Comparison of ENCODE assay signal across 11 mouse cellular contexts in the genomic region with DNA sequence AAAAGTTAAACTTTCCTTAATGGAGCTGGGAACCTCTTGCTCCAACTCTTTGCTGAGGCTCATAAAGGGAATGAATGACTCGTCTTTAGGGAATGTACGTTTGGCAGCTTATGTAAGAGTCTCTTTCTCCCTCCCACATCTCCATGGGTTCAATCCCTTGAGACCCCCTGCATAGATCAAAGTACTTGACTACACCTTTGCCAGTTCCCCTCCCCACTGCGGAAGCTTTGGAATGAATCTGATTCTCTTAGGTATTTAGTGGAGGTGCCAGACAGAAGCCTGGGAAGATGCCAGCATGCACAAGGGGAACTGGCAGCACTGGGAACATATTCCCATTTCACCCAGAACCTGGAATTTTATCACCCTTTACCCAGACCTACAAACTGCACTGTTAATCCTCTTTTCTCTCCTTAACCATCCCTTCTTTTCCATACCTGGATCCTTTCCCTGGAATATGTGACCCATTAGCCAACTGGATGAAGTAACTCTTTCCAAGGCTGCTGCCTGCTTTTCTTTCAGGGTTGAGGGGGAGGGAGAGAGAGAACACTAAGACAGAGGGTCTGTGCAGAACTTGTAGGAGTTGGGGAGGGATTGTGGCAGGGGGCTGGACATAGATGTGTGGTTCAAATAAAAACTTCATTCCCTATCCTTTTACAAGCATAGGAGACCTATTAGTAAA. TPM values are rescaled to one million over a fixed set of nuclear protein-coding genes. Genes with fewer than 3 reads are reported as not detected.
DNase-seq lines count a peak whose midpoint lies in the region; ATAC-seq and TF ChIP-seq lines count a peak whose summit lies in the region.
"Had no signal": no experiment of that assay in that cellular context is flagged by ENCODE, and none has a peak within 500 bp of the region (broad histone marks: within the 10 kb centered on the region; RNA-seq: fewer than 3 reads in every experiment).

No protein-coding gene starts in this region.

- peak; percentile 60 for ATAC-seq in embryonic facial prominence, embryonic 15.5 days (ENCODE audit: insufficient number of reproducible peaks, low FRiP score, low TSS enrichment, low read depth)
- no peak for ATAC-seq in stomach, postnatal 0 days (ENCODE audit: low FRiP score, low TSS enrichment)
- ATAC-seq in frontal cortex, adult (ENCODE audit: low TSS enrichment) = no peak
- ATAC-seq in hindbrain, embryonic 16.5 days = no peak

- WGBS in embryonic facial prominence, embryonic 15.5 days = 35% methylated on average over 3 of the region's 3 CpGs
- 33% methylated on average over 3 of the region's 3 CpGs for WGBS in stomach, postnatal 0 days
- WGBS in hindbrain, embryonic 16.5 days = 47% methylated on average over 3 of the region's 3 CpGs

- H3K9ac ChIP-seq in embryonic facial prominence, embryonic 15.5 days = no peak overlapping the region
- H3K9ac ChIP-seq in stomach, postnatal 0 days (ENCODE audit: low read length) = no peak overlapping the region
- no peak overlapping the region for H3K9ac ChIP-seq in hindbrain, embryonic 16.5 days (ENCODE audit: low read depth, low read length)
- H3K9ac ChIP-seq: hindbrain, embryonic 15.5 days had no signal

- H3K4me3 ChIP-seq in gastrocnemius, adult 2 months = no peak overlapping the region
- H3K4me3 ChIP-seq in embryonic facial prominence, embryonic 15.5 days (replicated peaks) = no peak overlapping the region
- H3K4me3 ChIP-seq in stomach, postnatal 0 days (ENCODE audit: low read depth, low read length) = no peak overlapping the region
- H3K4me3 ChIP-seq in hindbrain, embryonic 16.5 days (ENCODE audit: low read length) = no peak overlapping the region
- H3K4me3 ChIP-seq: hindbrain, embryonic 15.5 days had no signal

- peaks cover 6% of the 10 kb centered on the region for H3K36me3 ChIP-seq in embryonic facial prominence, embryonic 15.5 days
- no peaks in the 10 kb centered on the region for H3K36me3 ChIP-seq in stomach, postnatal 0 days (ENCODE audit: control insufficient read depth, insufficient read depth, low read length)
- H3K36me3 ChIP-seq in hindbrain, embryonic 16.5 days (ENCODE audit: control insufficient read depth, insufficient read depth, low read length) = 0 out of 2 replicates have a peak, but pooled peaks cover 5% of the 10 kb centered on the region

- TF ChIP-seq EP300 in stomach, postnatal 0 days (optimal IDR thresholded peaks at IDR 0.05) = no peak

- intact Hi-C loops in gastrocnemius, adult 2 months (cut with DNase I) = loop anchor here (5.0 kb wide), 1 partner anchor 163 kb away; no protein-coding TSS in a partner anchor

- H3K4me1 ChIP-seq in embryonic facial prominence, embryonic 15.5 days = peaks cover 18% of the 10 kb centered on the region
- H3K4me1 ChIP-seq in stomach, postnatal 0 days (replicated peaks; ENCODE audit: control insufficient read depth, insufficient read depth) = no peaks in the 10 kb centered on the region
- H3K4me1 ChIP-seq in hindbrain, embryonic 16.5 days (ENCODE audit: control insufficient read depth, insufficient read depth, low read depth, low read length) = no peaks in the 10 kb centered on the region; the same call in 1 of the 2 replicates

- H3K27ac ChIP-seq in gastrocnemius, adult 2 months = peak overlapping the region; percentile 69
- peak overlapping the region; percentile 84 for H3K27ac ChIP-seq in embryonic facial prominence, embryonic 15.5 days (replicated peaks)
- H3K27ac ChIP-seq in stomach, postnatal 0 days (replicated peaks) = 0 out of 2 replicates have a peak overlapping the region, but pooled peaks have one; percentile 40
- no peak overlapping the region for H3K27ac ChIP-seq in hindbrain, embryonic 16.5 days (ENCODE audit: low read depth, low read length)
- H3K27ac ChIP-seq: hindbrain, embryonic 15.5 days had no signal

- H3K9me3 ChIP-seq in embryonic facial prominence, embryonic 15.5 days (replicated peaks) = no peaks in the 10 kb centered on the region
- no peaks in the 10 kb centered on the region for H3K9me3 ChIP-seq in stomach, postnatal 0 days (ENCODE audit: control insufficient read depth, low read length)
- H3K9me3 ChIP-seq in hindbrain, embryonic 16.5 days (ENCODE audit: control insufficient read depth, low read length) = no peaks in the 10 kb centered on the region
- H3K9me3 ChIP-seq: G1E; hindbrain, embryonic 15.5 days had no signal

- no peak overlapping the region for H3K4me2 ChIP-seq in embryonic facial prominence, embryonic 15.5 days (replicated peaks)
- H3K4me2 ChIP-seq in stomach, postnatal 0 days (replicated peaks; ENCODE audit: low read depth) = no peak overlapping the region
- H3K4me2 ChIP-seq in hindbrain, embryonic 16.5 days (ENCODE audit: low read length) = no peak overlapping the region
- H3K4me2 ChIP-seq: hindbrain, embryonic 15.5 days had no signal

- H3K27me3 ChIP-seq in embryonic facial prominence, embryonic 15.5 days = no peaks in the 10 kb centered on the region
- no peaks in the 10 kb centered on the region for H3K27me3 ChIP-seq in stomach, postnatal 0 days (ENCODE audit: control insufficient read depth, insufficient read depth, low read length)
- no peaks in the 10 kb centered on the region for H3K27me3 ChIP-seq in hindbrain, embryonic 16.5 days (replicated peaks; ENCODE audit: control insufficient read depth, insufficient read depth, low read length)
- H3K27me3 ChIP-seq: hindbrain, embryonic 15.5 days had no signal

- DNase-seq in gastrocnemius, adult 2 months = no peak
- no peak for DNase-seq in gastrocnemius, postnatal 10 days
- peak; percentile 39 for DNase-seq in ovary, postnatal 14 days (ENCODE audit: low spot score)
- no peak for DNase-seq in ovary, postnatal 36 days (ENCODE audit: low spot score)
- DNase-seq in stomach, postnatal 0 days (ENCODE audit: low spot score) = no peak
- DNase-seq: right cerebral cortex, postnatal 14 days had no signal

- TF ChIP-seq CTCF in gastrocnemius, adult 2 months (IDR thresholded peaks at IDR 0.05) = no peak
- no peak for TF ChIP-seq CTCF in stomach, postnatal 0 days (IDR thresholded peaks at IDR 0.05; ENCODE audit: low read depth)

RNA-seq across cellular contexts. Expression of a gene that starts 35.2 kb away (rescaled TPM):
- total RNA-seq in gastrocnemius, adult 2 months (2021) = 1 to 10 TPM; 5.4 to 8.5 TPM
- 10 to 100 TPM in 1 of 2 experiments, 1 to 10 TPM in 1; 9.9 to 12.7 TPM for total RNA-seq in gastrocnemius, postnatal 10 days (2021)
- 13.1 and 13.6 TPM in 2 replicates for polyA plus RNA-seq in embryonic facial prominence, embryonic 15.5 days (2015; fragmentation: Nextera tagmentation; extraction: Ambion mirVana)
- polyA plus RNA-seq in stomach, postnatal 0 days (2015; fragmentation: Nextera tagmentation; extraction: Ambion mirVana) = 3.7 and 4.8 TPM in 2 replicates
- polyA plus RNA-seq in hindbrain, embryonic 16.5 days (2015; fragmentation: Nextera tagmentation; extraction: Ambion mirVana) = 11.0 and 12.6 TPM in 2 replicates

RNA-seq across cellular contexts. Expression of a gene that starts 35.3 kb away (rescaled TPM):
- total RNA-seq in gastrocnemius, adult 2 months (2021) = 1 to 10 TPM; 2.4 to 2.7 TPM
- total RNA-seq in gastrocnemius, postnatal 10 days (2021) = 10 to 100 TPM; 10.1 to 11.8 TPM
- 109 TPM in 2 replicates for polyA plus RNA-seq in embryonic facial prominence, embryonic 15.5 days (2015; fragmentation: Nextera tagmentation; extraction: Ambion mirVana)
- 98.1 and 102 TPM in 2 replicates for polyA plus RNA-seq in stomach, postnatal 0 days (2015; fragmentation: Nextera tagmentation; extraction: Ambion mirVana)
- polyA plus RNA-seq in hindbrain, embryonic 16.5 days (2015; fragmentation: Nextera tagmentation; extraction: Ambion mirVana) = 109 and 114 TPM in 2 replicates
